Mouse (Mus musculus) heart, adult 2 months (tissue): ENCODE results near the gene Fgf13.

Experiments
- CTCF ChIP-seq: fragments of 200-600 bp; IDR thresholded peaks from 2 replicates; pipeline ENCODE4 v1.8.1; 2022; ENCODE audit warnings: antibody characterized with exemption, mild to moderate bottlenecking, moderate library complexity
- POLR2A ChIP-seq: fragments of 200-500 bp; IDR thresholded peaks from 2 replicates; pipeline ENCODE4 v1.6.1; 2011; ENCODE audit warnings: mild to moderate bottlenecking, low read depth, low read length, control low read depth; ENCODE audit not compliant: insufficient read depth

DNA sequence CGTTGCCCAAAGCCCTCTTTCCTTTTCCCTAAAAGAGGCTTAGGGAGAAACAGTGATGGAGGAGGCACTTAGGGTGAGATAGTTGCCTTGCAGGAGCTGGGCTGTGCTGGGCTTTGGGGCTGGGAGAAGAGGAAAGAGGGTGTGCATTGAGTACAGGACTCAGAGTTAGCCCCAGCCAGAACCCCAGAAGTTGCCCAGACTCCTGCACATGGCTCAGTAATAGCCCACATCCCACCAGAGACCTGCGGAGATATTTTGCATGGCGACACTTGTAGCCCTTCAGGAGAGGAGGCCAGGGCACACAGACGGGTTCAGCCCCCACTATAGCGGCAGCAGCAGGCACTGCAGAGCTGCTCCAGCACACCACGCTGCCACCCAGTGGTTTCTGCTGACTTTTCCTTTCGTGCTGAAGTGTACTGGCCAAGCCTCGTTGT, 432.9 kb downstream of the Fgf13 start:
- TF ChIP-seq CTCF (peak; percentile 58), POLR2A (no peak)
